Mouse (Mus musculus) layer of hippocampus, adult 2 months (tissue): ENCODE data around the gene Rapgef2. TPM values are rescaled to one million over a fixed set of nuclear protein-coding genes. Genes with fewer than 3 reads are reported as not detected.
"Not testable (repeated sequence)": the region's sequence is repeated elsewhere in the genome, so short reads cannot be mapped to it uniquely, and the experiment has no call there.

Experiments
- DNase-seq, 2 experiments: peaks; one replicate each; pipeline ENCODE4 v3.0.0; 2022; ENCODE audit warnings: low spot score in 2 of 2
- H3K27ac ChIP-seq: fragments of 200-600 bp; 2 replicates; pipeline ENCODE4 v1.8.1; 2022
- H3K4me3 ChIP-seq: fragments of 200-600 bp; 2 replicates; pipeline ENCODE4 v1.8.1; 2022; ENCODE audit warnings: mild to moderate bottlenecking
- CTCF ChIP-seq: fragments of 200-600 bp; conservative IDR thresholded peaks from 2 replicates; pipeline ENCODE4 v1.8.1; 2022; ENCODE audit warnings: antibody characterized with exemption, mild to moderate bottlenecking, moderate library complexity
- total RNA-seq, 2 experiments: library from RNA; stranded (reverse); gene quantifications; 2 replicates each; pipeline ENCODE4 v1.2.3; 2021

Gene Rapgef2
- total RNA-seq, 2 experiments from 2014 or later, result 169 to 173 TPM

- Histone ChIP-seq H3K4me3 (no peak overlapping the region), H3K27ac (no peak overlapping the region; the same call in 1 of the 2 replicates)
- TF ChIP-seq CTCF, result no peak
- no peak for DNase-seq
Measured at GRCm38 (mm10) chr3:79239066-79239462, 47.3 kb downstream of the Rapgef2 start.

- TF ChIP-seq CTCF, result no peak
- H3K4me3 ChIP-seq, result no peak overlapping the region
- DNase-seq, result no peak
- H3K27ac ChIP-seq, result no peak overlapping the region; the same call in 1 of the 2 replicates
Measured at GRCm38 (mm10) chr3:79238456-79239065, 47.8 kb downstream of the Rapgef2 start.

- no peak overlapping the region for H3K4me3 ChIP-seq
- H3K27ac ChIP-seq, result peak overlapping the region; percentile 15; the same call in 1 of the 2 replicates
- no peak for TF ChIP-seq CTCF
- DNase-seq, result no peak
Measured at GRCm38 (mm10) chr3:79237619-79238342, 48.5 kb downstream of the Rapgef2 start.

GRCm38 (mm10) chr3:79234485-79234884 is 51.8 kb downstream of the Rapgef2 start:
- Histone ChIP-seq H3K4me3 (no peak overlapping the region), H3K27ac (no peak overlapping the region)
- no peak for DNase-seq
- no peak for TF ChIP-seq CTCF

- no peak for TF ChIP-seq CTCF
- Histone ChIP-seq H3K4me3 (no peak overlapping the region), H3K27ac (no peak overlapping the region)
- DNase-seq, result no peak
Measured at GRCm38 (mm10) chr3:79233478-79234415, 52.6 kb downstream of the Rapgef2 start.

GRCm38 (mm10) chr3:79230718-79231117 is 55.6 kb downstream of the Rapgef2 start:
- Histone ChIP-seq H3K27ac (no peak overlapping the region), H3K4me3 (no peak overlapping the region)
- DNase-seq, result no peak
- TF ChIP-seq CTCF, result no peak

GRCm38 (mm10) chr3:79229546-79229945 is 56.8 kb downstream of the Rapgef2 start:
- TF ChIP-seq CTCF, result no peak
- Histone ChIP-seq H3K27ac (peak overlapping the region; percentile 23; the same call in 1 of the 2 replicates), H3K4me3 (no peak overlapping the region)
- no peak for DNase-seq

GRCm38 (mm10) chr3:79228304-79228703 is 58.0 kb downstream of the Rapgef2 start:
- H3K4me3 ChIP-seq, result no peak overlapping the region
- DNase-seq, result no peak
- H3K27ac ChIP-seq, result no peak overlapping the region
- no peak for TF ChIP-seq CTCF

GRCm38 (mm10) chr3:79227356-79228088 is 58.8 kb downstream of the Rapgef2 start:
- H3K4me3 ChIP-seq, result no peak overlapping the region
- 0 out of 2 replicates have a peak overlapping the region, but pooled peaks have one; percentile 39 for H3K27ac ChIP-seq
- TF ChIP-seq CTCF, result no peak
- no peak for DNase-seq

- not testable (repeated sequence) for H3K27ac ChIP-seq, DNase-seq, H3K4me3 ChIP-seq
Measured at GRCm38 (mm10) chr3:79226807-79227206, 59.5 kb downstream of the Rapgef2 start.

GRCm38 (mm10) chr3:79225888-79226287 is 60.4 kb downstream of the Rapgef2 start:
- no peak overlapping the region for H3K4me3 ChIP-seq
- H3K27ac ChIP-seq, result peak overlapping the region; percentile 33; the same call in 1 of the 2 replicates
- DNase-seq, result no peak
- no peak for TF ChIP-seq CTCF

- Histone ChIP-seq H3K27ac (peak overlapping the region; percentile 64; the same call in 1 of the 2 replicates), H3K4me3 (no peak overlapping the region)
- no peak for DNase-seq
- TF ChIP-seq CTCF, result no peak
Measured at GRCm38 (mm10) chr3:79224352-79224751, 62.0 kb downstream of the Rapgef2 start.
